ENCODE assay signal across 22 mouse cellular contexts in the genomic region with DNA sequence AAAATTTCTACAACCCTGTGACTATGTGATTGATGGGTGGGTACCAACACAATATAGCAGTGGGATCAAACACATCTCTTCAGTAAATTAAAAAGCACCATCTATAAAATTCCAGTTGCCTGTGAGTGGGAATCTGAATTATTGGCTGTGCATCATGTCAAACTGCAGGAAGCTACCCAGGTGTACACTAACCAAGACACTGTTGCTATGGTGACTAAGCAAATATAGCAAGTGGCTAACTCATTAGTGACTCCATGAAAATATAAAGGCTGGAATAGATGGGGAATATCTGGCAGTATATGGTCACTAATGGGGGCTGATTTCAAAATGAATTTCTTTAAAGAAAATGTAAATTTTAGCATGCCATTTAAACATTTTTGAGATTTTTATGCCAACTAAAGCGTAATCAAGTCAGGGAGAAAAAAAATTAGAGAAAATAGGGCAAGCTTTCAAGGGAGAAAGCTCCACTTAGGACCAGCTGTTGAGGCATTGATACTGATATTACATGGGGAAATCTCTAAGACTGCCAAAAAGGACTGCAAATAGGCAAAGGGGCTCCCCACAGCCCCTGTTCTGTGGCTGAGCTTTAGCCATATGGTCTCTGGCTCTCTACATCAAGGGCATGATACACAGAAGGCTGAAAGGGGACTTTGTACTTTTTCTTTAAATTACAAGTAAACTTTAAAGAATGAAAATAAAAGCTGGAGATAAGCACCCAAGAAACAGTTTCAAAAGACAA. TPM values are rescaled to one million over a fixed set of nuclear protein-coding genes. Genes with fewer than 3 reads are reported as not detected.
DNase-seq lines count a peak whose midpoint lies in the region; ATAC-seq and TF ChIP-seq lines count a peak whose summit lies in the region.
"Had no signal": no experiment of that assay in that cellular context is flagged by ENCODE, and none has a peak within 500 bp of the region (broad histone marks: within the 10 kb centered on the region; RNA-seq: fewer than 3 reads in every experiment).

No protein-coding gene starts in this region.

- no peak overlapping the region for H3K9ac ChIP-seq in hindbrain, embryonic 14.5 days
- H3K9ac ChIP-seq in hindbrain, embryonic 11.5 days (ENCODE audit: low read depth, low read length) = no peak overlapping the region
- H3K9ac ChIP-seq in forebrain, embryonic 15.5 days (replicated peaks) = no peak overlapping the region
- no peak overlapping the region for H3K9ac ChIP-seq in midbrain, embryonic 14.5 days (replicated peaks; ENCODE audit: low read length)
- H3K9ac ChIP-seq: embryonic facial prominence, embryonic 13.5 days; kidney, embryonic 15.5 days; liver, embryonic 14.5 days had no signal

- ATAC-seq in hindbrain, embryonic 14.5 days (ENCODE audit: low FRiP score) = no peak; the same call in 1 of the 2 replicates
- ATAC-seq in hindbrain, embryonic 11.5 days (ENCODE audit: low FRiP score) = no peak
- peak; percentile 69; the same call in 1 of the 2 replicates for ATAC-seq in forebrain, embryonic 15.5 days (replicated peaks)
- ATAC-seq in midbrain, embryonic 14.5 days (ENCODE audit: low FRiP score, low TSS enrichment) = no peak
- ATAC-seq: intestine, postnatal 0 days; lung, postnatal 0 days had no signal

- H3K9me3 ChIP-seq in hindbrain, embryonic 14.5 days (ENCODE audit: control insufficient read depth, low read length) = no peaks in the 10 kb centered on the region
- H3K9me3 ChIP-seq in hindbrain, embryonic 11.5 days (ENCODE audit: control insufficient read depth, low read length) = no peaks in the 10 kb centered on the region
- H3K9me3 ChIP-seq in forebrain, embryonic 15.5 days = no peaks in the 10 kb centered on the region
- no peaks in the 10 kb centered on the region for H3K9me3 ChIP-seq in midbrain, embryonic 14.5 days (ENCODE audit: control insufficient read depth, low read length)
- H3K9me3 ChIP-seq: embryonic facial prominence, embryonic 13.5 days; kidney, embryonic 15.5 days had no signal

- peak overlapping the region; percentile 58; the same call in 1 of the 2 replicates for H3K27ac ChIP-seq in hindbrain, embryonic 14.5 days
- H3K27ac ChIP-seq in hindbrain, embryonic 11.5 days (ENCODE audit: low read depth, low read length) = no peak overlapping the region
- H3K27ac ChIP-seq in forebrain, embryonic 15.5 days (replicated peaks) = peak overlapping the region; percentile 77
- peak overlapping the region; percentile 32; the same call in 1 of the 2 replicates for H3K27ac ChIP-seq in midbrain, embryonic 14.5 days (replicated peaks; ENCODE audit: low read depth, low read length)
- H3K27ac ChIP-seq: embryonic facial prominence, embryonic 13.5 days; kidney, embryonic 15.5 days; liver, embryonic 14.5 days had no signal

- no peak overlapping the region for H3K4me2 ChIP-seq in hindbrain, embryonic 14.5 days (replicated peaks)
- no peak overlapping the region for H3K4me2 ChIP-seq in hindbrain, embryonic 11.5 days (replicated peaks; ENCODE audit: low read depth, low read length)
- H3K4me2 ChIP-seq in forebrain, embryonic 15.5 days (replicated peaks) = no peak overlapping the region
- H3K4me2 ChIP-seq in midbrain, embryonic 14.5 days (ENCODE audit: low read length) = no peak overlapping the region
- H3K4me2 ChIP-seq: embryonic facial prominence, embryonic 13.5 days; kidney, embryonic 15.5 days had no signal

- H3K4me3 ChIP-seq in hindbrain, embryonic 14.5 days (replicated peaks; ENCODE audit: low read length) = no peak overlapping the region
- no peak overlapping the region for H3K4me3 ChIP-seq in hindbrain, embryonic 11.5 days (ENCODE audit: low read depth, low read length)
- H3K4me3 ChIP-seq in forebrain, embryonic 15.5 days = no peak overlapping the region
- no peak overlapping the region for H3K4me3 ChIP-seq in midbrain, embryonic 14.5 days (replicated peaks; ENCODE audit: low read depth, low read length)
- H3K4me3 ChIP-seq: embryonic facial prominence, embryonic 13.5 days; kidney, embryonic 15.5 days had no signal

- H3K27me3 ChIP-seq in hindbrain, embryonic 14.5 days (ENCODE audit: control insufficient read depth, insufficient read depth, low read length) = no peaks in the 10 kb centered on the region
- no peaks in the 10 kb centered on the region for H3K27me3 ChIP-seq in hindbrain, embryonic 11.5 days (ENCODE audit: control insufficient read depth, insufficient read depth, low read length)
- no peaks in the 10 kb centered on the region for H3K27me3 ChIP-seq in forebrain, embryonic 15.5 days
- H3K27me3 ChIP-seq in midbrain, embryonic 14.5 days (ENCODE audit: control insufficient read depth, insufficient read depth, low read length) = no peaks in the 10 kb centered on the region
- H3K27me3 ChIP-seq: embryonic facial prominence, embryonic 13.5 days; kidney, embryonic 15.5 days had no signal

- DNase-seq in hindbrain, embryonic 14.5 days (ENCODE audit: low spot score) = no peak
- no peak for DNase-seq in hindbrain, embryonic 11.5 days (ENCODE audit: low spot score)
- peak; percentile 77 for DNase-seq in brain, embryonic 14.5 days (ENCODE audit: low read depth)
- peak; percentile 42 for DNase-seq in midbrain, embryonic 14.5 days
- no peak for DNase-seq in thymus, postnatal 4 days
- DNase-seq in layer of hippocampus, postnatal 14 days (ENCODE audit: low spot score in 2 of 2) = no peak
- DNase-seq: cerebellum, adult 8-10 months; gastrocnemius, postnatal 14 days; layer of hippocampus, postnatal 36 days; thymus, postnatal 25 days had no signal

- no peak for TF ChIP-seq POLR2A in brain, embryonic 14.5 days (IDR thresholded peaks at IDR 0.05; ENCODE audit: borderline replicate concordance, extremely low read depth, insufficient read depth, insufficient read length, poor library complexity, severe bottlenecking)

- peaks cover 11% of the 10 kb centered on the region; the same call in 1 of the 2 replicates for H3K4me1 ChIP-seq in hindbrain, embryonic 14.5 days (replicated peaks; ENCODE audit: control insufficient read depth, insufficient read depth, low read length)
- H3K4me1 ChIP-seq in hindbrain, embryonic 11.5 days (replicated peaks; ENCODE audit: control insufficient read depth, insufficient read depth, low read length) = no peaks in the 10 kb centered on the region
- peaks cover 14% of the 10 kb centered on the region for H3K4me1 ChIP-seq in forebrain, embryonic 15.5 days
- 0 out of 2 replicates have a peak, but pooled peaks cover 5% of the 10 kb centered on the region for H3K4me1 ChIP-seq in midbrain, embryonic 14.5 days (ENCODE audit: control insufficient read depth, insufficient read depth, low read length)
- H3K4me1 ChIP-seq: embryonic facial prominence, embryonic 13.5 days; kidney, embryonic 15.5 days had no signal

- 72% methylated on average over 1 of the region's 1 CpGs for WGBS in hindbrain, embryonic 14.5 days
- WGBS in hindbrain, embryonic 11.5 days = 100% methylated on average over 1 of the region's 1 CpGs
- WGBS in forebrain, embryonic 15.5 days = 31% methylated on average over 1 of the region's 1 CpGs
- WGBS in midbrain, embryonic 14.5 days = 79% methylated on average over 1 of the region's 1 CpGs

- no peaks in the 10 kb centered on the region for H3K36me3 ChIP-seq in hindbrain, embryonic 14.5 days (replicated peaks; ENCODE audit: control insufficient read depth, insufficient read depth)
- no peaks in the 10 kb centered on the region for H3K36me3 ChIP-seq in hindbrain, embryonic 11.5 days (ENCODE audit: control insufficient read depth, insufficient read depth, low read length)
- no peaks in the 10 kb centered on the region for H3K36me3 ChIP-seq in forebrain, embryonic 15.5 days
- no peaks in the 10 kb centered on the region for H3K36me3 ChIP-seq in midbrain, embryonic 14.5 days (ENCODE audit: control insufficient read depth, insufficient read depth, low read length)
- H3K36me3 ChIP-seq: embryonic facial prominence, embryonic 13.5 days had no signal

- TF ChIP-seq CTCF in brain, embryonic 14.5 days (IDR thresholded peaks at IDR 0.05; ENCODE audit: borderline replicate concordance, extremely low read depth, insufficient read depth, insufficient read length) = no peak

RNA-seq across cellular contexts. Expression of gene Kctd4, which starts 31.3 kb away (rescaled TPM):
- polyA plus RNA-seq in hindbrain, embryonic 14.5 days (2014; fragmentation: Nextera tagmentation; extraction: Ambion mirVana) = 7.9 and 9.0 TPM in 2 replicates
- 0.61 and 1.4 TPM in 2 replicates for polyA plus RNA-seq in hindbrain, embryonic 11.5 days (2014; fragmentation: Nextera tagmentation; extraction: Ambion mirVana)
- polyA plus RNA-seq in brain, embryonic 14.5 days (2012; rRNA removed) = 3.3 TPM in 2 replicates
- 8.2 and 8.6 TPM in 2 replicates for polyA plus RNA-seq in forebrain, embryonic 15.5 days (2015; fragmentation: Nextera tagmentation; extraction: Ambion mirVana)
- polyA plus RNA-seq in midbrain, embryonic 14.5 days (2014; fragmentation: Nextera tagmentation; extraction: Ambion mirVana) = 10.0 and 10.9 TPM in 2 replicates
- total RNA-seq in layer of hippocampus, postnatal 14 days (2021) = 10 to 100 TPM; 39.6 to 40.3 TPM
- total RNA-seq: adrenal gland, postnatal 4 days; gastrocnemius, postnatal 14 days; hematopoietic stem cell, adult 5-6 weeks; megakaryocyte progenitor cell, adult 5-6 weeks had no signal
- polyA plus RNA-seq: C2C12; large intestine, adult 2 months; small intestine, adult 2 months had no signal

Comparison
In these comparisons a context has a peak if more than half of its experiments do, and no peak if none do; other contexts are left out.
1. DNase-seq: peak in brain, embryonic 14.5 days (single experiment) and midbrain, embryonic 14.5 days (single experiment); none in hindbrain, embryonic 14.5 days (single experiment), hindbrain, embryonic 11.5 days (single experiment), thymus, postnatal 4 days (single experiment) and layer of hippocampus, postnatal 14 days (0 of 2).